Mouse (Mus musculus) lung, postnatal 4 days (tissue): ENCODE results near the gene Aatk.

Source experiments
- DNase-seq, 2 experiments: peaks; one replicate each; pipeline ENCODE4 v3.0.0; 2021

Aatk gene

DNA sequence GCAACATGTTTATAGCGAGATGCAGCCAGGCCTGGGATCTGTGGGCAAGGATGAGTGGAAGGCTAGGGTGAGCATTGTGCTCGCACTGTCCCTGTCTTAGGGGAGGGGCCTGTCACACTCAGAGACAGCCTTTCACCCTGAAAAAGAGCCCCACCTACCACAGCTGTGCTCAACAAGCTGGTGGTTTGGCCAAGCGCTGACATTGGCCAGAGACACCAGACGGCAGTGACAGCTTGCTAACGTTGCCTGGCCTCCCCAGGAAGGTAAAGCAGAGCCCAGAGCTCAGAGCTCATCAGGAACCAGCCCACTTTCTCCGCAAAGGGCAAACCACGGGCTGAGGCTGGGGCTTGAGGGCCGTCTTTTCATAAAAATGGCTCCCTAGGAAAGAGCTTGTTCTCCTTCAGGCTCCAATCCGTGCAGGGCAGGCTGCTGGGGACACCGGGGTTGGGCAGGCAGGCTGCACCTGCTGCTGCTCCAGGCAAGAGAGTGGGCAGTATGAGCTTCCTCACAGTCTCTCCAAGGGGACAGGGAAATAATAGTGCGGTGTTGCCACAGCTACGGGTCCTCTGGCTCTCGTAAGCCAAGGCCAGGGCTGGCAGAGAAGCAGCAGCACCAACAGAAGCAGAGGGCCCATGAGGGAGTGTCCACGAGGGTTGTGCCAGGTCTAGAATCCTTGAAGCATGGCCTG, 4.3 kb upstream of the Aatk start:
- DNase-seq, result no peak

DNA sequence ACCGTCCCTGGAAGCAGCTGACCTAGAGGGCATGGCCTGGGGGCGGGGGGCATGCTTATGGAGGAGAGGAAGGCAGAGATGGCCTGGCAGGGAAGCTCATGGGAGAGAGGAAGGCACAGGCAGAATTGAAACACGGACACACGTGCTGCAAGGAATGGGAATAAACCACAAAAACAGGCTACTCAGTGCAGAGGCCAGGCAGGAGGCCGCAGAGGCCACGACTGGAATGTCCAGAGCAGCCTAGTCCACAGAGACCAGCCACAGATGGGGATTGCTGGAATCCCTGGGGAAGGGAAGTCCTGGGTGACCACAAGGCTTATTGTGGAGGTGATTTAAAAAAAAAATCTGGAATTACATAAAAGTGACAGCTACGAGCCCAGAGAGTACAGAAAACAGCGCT, 2.1 kb upstream of the Aatk start:
- DNase-seq, result no peak

DNA sequence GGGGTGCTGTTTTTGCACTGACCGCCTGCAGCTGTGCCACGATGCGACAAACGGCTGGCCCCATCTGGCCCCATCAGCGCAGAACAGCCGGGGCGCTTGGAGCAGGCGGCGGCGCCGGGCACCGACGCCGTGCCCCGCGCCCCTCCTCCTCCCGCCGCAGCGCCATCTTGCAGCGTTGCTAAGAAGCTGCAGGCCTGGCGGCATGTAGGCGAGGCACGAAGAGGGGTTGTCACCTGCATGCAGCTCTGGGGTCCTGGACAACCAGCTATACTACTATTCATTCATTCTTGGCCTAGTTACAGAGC, 1.2 kb upstream of the Aatk start:
- peak in 1 of 2 experiments; percentile 22 for DNase-seq

DNA sequence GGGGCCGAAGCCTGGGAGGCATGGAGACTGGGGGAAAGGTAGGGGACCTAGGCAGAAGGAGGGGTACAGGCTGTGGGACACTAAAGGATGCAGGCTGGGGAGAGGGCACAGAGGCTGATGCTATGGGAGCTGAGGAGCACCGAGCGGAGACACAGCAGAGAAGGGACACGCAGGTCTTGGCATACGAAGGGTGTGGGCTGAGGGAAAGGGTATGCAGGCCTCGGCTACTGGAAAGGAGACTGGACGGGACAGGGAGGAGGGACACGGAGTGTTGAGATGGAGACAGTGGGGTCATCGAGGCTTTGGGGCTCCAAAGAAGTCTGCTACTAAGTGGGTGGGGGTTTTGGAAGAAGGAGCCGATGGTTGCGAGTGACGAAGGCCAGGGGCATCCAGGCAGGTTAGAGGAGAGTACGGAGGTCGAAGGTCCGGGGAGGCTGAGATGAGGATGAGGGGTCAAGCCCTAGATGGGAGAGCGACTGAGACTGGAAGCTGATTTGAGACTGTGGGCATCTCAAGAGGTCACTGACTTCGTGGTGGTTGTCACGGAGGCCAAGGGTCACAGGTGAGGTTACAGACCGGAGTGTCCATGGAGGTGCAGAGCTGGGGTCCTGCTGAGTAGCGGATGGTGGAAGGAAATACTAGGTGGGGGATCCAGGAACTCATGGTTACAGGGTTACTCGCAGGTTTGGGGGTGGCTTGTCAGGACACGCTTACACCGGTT, 724 bp upstream of the Aatk start:
- no peak for DNase-seq

DNA sequence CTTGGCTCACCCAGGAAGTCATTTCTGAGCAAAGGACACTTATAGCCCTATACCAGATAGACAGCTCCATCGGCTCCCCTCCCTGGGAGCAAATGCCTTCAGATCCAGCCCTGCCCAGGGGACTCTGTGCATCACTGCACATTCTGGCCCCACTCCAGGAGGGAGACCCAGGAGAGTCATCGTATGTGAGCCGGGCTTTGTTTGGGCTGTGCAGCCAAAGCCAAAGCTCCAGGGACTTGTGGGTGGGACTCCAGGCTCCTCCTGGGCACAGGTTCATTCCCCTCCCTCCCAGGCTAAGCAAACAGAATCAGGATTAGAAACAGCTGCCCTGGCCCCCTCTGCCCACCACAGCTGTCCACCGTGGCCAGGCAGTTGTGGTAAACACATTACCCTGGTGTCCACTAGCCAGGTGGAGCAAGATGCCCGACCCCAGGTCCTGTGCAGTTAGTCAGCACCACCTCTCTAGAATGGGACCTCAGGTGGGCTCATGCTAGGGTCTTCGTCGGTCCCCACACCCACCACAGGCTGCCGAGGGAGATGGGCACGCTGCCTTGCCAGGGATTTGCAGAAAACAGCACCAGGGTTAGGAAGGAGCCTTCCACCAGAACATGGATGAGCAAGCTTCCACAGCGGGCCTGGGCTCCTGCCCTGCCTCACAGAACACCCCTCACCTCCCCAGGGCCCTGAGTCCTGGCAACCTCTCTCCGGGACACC, 971 bp downstream of the Aatk start:
- no peak for DNase-seq

DNA sequence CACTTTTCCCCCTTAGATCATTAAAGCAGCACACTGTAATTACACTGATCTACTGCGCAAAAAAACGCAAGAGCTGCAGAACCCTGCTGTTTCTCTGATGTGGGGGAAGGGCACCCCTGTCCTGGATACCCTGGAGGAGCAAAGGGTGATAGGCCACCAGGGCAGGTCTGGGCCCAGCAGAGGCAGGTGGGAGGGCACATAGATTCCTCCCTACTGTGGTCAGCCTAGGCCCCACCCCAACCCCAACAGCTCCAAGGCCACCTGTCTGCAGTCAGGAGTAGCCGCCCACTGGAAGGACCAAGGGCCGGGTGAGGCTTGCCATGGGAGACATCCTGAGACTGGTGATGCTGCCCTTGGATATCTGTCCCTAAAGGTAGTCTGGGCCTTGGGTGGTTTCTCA, 1.6 kb downstream of the Aatk start:
- no peak for DNase-seq

DNA sequence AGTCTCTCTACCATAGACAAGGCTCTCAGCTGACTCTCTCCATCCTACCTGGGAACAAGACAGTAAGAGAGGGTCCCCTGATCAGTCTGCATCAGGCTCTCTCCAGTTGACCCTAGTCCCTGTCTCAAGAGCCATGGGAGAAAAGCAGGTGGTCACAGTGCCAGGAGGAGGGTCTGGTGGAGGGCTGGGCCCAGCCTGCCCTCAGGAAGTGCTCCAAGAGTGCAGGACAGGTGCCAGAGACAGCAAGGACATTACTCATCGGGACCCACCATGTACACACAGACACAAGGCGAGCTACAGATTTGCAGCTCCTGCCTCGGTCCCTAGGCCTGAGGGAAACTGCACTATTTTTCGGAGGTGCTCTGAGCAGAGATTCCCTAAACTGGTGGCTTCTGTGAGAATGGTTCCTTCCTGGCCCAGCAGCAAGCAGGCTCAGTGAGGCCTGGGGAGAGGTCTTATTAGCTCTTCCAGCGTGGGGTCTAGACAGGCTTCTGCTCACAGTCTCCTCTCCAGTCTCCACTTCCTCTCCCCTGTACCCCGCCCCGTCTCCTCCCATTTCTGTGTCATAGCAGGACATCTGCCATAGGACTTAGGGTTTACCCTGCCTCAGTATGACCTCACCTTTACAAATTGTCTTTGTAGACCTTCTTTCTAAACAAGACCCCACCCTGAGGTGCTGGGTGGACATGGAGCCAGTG, 4.7 kb downstream of the Aatk start:
- DNase-seq, result peak in 1 of 2 experiments; percentile 61

DNA sequence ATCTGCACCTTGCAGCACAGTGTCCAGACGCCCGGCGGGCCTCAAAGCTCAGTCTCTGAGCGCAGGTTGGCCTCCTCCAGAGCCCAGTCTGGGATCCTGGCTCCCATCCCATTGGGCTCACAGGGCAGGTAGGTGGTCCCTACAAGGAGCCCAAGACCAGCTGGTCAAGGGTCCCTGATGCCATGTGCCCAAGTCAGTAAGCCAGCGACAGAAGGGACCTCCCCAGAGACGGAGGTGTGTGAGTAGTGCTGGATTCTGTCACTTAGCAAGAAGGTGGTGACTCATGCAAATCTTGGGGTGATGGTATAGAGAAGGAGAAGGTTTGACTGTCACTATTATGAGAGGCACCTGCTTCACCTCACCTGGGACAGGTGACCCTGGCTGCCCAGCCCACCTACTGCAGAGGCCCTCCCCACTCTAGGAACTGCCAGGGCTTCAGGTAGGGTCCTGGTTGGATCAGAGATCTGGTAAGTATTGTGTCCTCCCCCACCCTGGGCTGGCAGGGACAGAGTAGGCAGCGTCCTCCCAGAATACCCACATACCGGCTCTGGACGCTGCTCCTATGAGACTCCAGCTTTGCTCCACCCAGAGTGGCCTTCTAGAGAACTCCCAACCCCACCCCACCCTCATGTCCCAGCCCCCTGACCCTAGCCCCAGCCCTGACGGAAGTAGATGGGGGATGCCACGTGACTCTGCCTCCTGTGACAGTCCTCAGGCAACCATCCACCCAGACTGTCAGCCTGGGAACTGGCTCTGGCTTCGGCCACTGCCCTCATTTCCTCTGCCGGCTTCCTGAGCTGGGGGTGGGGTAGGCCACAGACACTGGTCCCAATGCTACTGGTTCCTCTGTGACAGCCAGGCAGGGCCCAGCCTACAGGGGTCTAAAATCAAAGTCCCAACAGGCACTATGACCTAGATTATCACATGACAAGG, 5.5 kb downstream of the Aatk start:
- DNase-seq, result peak; percentile 89 to 94

DNA sequence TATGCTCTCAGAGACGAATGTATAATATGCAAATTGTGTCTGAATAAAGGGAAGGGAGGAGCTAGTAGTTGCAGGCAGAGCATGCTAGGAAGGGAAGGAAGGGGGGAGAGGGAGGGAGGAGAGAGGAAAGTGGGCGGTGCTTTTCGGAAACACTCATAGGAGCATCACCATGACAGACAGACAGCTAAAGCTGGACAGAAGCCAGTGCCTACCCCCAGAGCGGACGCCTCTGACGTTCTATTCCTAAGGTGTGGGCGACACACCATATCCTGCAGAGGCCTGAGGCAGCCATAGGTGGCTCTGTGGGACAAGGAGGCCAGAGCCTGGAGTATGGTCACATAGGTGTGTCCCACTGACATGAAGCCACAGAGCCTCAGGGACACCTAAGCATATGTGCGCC, 6.5 kb downstream of the Aatk start:
- peak; percentile 60 to 69 for DNase-seq

DNA sequence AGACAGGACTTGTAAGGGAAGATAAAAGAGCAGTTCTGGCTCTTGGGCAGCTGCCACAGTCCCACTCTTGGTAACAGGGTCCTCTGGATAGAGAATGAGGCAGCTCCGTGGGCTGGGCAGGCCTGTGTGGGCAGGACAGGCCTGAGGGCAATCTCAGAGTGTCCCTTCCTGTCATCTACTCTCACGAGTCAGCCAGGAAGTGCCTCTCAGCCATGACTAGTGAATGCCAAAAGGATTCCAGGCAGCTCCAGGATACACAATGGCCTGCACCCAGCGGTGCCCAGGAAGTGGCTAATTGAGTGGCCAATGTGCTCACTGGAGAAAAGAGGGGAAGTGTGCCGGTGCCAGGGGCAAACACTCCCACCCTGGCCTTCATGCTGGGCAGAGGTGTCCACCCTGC, 7.4 kb downstream of the Aatk start:
- peak; percentile 61 to 78 for DNase-seq

DNA sequence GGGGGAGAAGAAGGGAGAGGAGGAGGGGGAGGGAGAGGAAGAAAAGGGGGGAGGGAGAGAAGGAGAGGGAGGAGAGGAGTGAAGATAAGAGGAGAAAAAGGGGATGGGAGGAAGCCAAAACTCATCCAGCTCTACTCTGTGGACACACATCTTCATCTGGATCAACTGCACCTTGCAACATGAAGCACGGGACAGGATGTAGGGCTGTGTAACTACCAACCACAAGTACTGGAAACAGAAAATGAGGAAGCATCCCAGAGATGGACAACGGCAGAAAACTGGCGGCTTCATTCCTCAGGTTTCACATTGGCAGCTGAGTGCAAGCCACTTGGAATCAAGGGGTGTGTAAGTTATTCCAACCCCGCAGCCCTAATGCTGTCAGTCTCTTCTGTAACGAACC, 12.2 kb downstream of the Aatk start:
- peak in 1 of 2 experiments; percentile 40 for DNase-seq

DNA sequence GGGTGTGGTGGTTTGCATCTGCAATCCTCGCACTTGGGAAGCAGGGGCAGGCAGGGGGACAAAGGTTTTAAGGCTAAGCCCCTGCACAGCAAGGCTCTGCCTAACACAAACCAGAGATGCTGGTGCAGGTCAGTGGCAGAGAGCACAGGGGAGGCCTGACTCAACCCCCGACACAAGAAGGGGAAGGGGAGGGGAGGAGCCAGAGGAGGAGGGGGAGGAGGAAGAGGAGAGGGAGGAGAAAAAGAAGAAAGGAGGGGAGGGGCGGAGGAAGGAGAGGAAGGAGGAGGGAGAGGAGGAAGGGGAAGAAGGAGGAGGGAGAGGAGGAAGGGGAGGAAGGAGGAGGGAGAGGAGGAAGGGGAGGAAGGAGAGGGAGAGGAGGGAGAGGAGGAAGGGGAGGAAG, 12.7 kb downstream of the Aatk start:
- DNase-seq, result no peak

DNA sequence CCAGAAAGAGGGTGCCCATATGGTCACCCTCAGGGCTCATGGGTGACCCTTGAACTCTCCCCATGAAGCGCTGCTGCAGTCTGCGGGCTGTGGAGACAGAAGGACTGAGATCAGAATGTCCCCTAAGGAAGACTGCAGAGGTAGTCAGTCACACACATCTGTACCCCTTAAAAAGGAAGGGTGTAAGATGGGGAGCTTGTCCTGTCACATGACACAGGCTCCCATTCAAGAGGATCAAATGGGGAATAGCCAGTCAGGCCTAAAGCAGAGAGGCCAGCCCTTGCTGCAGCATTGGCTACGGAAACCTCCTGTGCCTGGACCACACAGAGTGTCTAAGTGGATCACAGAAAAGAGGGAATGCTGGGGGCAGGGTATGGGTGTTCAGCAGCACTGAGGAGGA, 13.5 kb downstream of the Aatk start:
- DNase-seq, result no peak

DNA sequence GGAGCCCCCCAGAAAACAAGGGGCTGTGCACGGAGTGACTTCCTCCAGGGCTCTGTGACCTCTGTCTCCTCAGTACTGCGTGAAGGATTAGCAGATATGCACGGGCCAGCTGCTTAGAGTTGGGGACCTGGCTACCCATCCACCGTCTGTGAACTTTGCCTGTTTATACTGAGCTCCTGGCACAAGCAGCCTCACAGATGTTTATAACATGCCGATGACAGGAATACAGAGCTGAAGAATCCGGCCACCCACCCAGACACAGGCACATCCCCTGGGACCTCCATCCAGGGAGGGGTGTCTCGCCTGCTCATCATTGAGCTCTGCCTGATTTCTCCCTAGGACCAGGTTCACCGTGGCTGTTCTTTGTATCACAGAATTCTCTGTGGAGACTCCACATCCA, 14.9 kb downstream of the Aatk start:
- peak in 1 of 2 experiments; percentile 49 for DNase-seq

DNA sequence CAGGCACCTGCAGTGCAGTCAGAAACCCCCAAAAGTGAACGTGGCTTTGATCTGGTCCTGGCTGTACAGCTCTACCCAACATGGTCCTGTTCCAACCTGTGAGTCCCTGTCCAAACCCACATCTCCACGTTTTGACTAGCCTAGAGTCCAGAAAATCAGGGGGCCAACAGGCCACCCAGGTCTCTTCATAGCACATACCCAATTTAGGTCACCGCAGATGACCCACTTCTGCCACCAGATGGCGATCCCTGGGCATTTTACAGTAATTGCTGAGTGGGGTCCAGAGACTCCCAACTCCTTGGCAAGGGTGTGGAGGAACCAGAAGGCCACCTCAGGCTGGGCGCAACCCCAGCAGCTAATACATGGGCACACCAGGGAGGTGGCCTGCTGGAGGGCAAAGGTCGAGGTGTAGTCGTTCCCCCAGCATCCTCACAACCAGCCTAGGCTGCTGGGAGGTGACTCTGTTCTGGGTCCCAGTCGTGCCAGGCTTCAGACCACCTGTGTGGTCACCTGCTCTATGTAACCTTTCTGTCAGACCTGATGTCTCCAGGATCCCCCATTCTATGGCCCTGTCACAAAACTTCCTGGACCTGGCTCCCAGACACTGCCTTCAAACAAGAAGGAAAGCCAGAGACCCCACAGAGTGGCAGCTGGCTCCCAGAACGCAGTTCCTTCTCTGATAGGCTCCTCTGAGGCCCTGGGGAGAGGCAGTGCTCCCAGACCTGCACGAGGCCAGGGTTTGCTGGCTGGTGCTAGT, 16.6 kb downstream of the Aatk start:
- peak; percentile 67 to 77 for DNase-seq

DNA sequence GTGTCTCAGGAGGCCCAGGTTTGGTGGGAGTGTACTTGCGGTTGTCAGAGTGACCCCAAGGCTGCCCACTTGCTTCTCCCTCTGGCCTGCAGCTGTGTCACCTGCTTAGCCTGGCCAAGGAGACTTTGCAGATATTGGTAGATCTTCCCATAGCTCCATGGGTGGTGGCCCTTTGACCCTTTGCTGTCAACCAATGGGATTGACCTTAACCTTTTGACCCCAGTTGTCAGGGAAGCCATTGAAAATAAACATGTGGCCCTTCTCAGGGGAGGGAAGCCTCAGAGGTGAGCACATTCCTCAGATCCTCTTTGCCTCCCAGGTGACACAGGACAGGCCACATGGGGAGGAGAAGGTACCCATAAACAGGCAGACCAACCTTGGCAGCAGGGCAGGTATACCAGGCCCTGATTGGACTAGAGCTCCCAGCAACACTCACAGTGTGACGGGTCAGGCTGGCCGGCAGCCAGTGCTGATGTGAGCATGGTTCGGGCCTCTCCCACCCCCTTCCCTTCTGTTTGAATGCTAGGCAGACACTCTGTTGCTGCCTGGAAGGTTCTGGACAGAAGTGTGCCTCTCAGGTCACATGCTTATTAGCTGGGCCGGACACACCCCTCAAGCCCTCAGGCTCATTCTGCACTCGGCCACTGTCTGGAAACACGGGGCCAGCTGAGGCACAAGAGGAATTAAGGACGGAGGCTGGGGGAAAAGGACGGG, 17.4 kb downstream of the Aatk start:
- peak in 1 of 2 experiments; percentile 60 for DNase-seq

DNA sequence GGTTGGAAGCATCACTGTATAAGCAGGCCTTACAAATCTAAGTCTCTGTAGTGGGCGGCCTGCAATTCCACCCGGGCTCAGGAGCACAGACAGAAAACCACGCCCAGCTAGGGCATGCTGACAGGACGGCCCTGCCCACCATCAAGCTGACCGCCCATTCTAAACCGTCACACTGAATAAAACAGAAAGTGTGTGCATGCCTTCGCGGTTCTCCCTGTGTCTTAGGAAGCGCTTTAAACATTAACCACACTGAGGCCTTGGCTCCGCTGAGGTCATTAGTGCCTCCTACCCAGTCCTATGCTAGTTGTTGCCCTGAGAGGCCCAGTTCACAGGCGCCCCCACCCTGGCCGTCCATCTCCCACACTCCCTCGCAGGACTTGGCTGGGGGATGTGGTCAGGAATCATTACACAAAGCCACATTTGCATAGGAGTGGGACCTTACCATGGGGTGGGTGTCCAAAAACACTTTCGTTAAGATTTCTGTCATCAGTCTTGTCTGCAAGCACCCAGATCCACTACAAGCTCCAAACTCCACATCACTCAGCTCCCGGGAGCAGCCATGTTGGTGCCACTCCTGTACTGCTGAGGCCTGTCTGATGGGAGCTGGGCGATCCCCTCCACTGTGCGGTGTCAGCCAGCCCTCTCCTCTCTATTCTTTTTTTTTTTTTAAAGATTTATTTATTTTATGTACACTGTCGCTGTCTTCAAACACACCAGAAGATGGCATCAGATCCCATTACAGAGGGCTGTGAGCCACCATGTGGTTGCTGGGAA, 18.5 kb downstream of the Aatk start:
- no peak for DNase-seq

DNA sequence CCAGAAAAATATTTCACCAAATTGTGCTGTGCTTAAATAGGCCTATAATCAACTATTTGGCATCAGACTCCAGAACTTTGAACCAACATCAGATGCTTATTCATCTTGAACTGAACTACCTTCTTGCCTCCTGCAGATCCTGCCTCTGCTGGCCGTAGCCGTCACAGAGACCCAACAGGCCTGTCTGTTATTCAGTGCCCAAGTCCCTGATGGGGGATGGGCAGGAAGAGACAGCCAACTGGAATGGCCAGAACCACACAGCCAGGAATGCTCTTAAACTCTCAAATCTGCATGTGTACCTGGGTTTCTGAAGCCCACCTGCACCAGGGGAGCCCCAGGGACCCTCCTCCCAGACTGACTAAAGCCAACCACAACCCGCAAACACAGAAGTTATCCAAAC, 20.0 kb downstream of the Aatk start:
- DNase-seq, result no peak

DNA sequence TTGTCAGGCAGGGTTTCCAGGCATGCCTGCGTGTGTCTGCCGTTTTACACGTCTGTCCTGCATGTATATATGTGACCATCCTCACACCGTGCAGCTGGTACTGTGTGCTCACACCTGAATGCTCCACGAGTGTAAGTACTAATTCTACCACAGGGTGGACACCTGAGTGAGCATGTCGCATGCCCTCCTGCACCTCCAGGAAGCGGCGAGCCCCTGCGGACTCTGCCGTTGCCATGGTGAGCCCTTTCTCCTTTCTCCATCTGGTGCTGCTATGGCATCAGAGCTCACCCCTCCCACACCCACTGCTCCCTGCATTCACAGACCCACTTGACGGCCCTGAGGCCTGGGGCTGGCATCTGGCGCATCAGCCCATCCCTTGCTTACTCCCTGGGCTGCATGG, 24.1 kb downstream of the Aatk start:
- DNase-seq, result no peak

DNA sequence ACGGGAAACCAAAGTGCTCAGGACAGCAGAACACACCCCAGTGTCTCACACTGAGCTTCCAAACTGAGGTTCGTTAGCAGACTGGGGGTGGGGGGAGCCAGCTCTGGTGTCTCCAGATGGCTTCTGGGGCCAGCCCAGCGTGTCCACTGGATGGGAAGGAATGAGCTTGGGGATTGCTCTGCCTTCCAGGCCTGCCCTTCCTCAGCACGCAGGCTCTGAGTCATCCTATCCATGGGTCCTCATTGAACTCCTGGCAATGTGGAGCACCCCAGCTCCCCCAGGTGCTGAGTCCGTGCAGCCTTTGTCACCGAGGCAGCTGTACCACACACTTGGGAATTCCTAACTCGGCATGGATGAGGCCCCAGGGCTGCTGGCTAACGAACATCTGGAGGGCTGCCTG, 24.8 kb downstream of the Aatk start:
- DNase-seq, result no peak
